Mouse (Mus musculus): ENCODE data around the gene Rere. TPM values are rescaled to one million over a fixed set of nuclear protein-coding genes. Genes with fewer than 3 reads are reported as not detected.

Rere gene
- polyA plus RNA-seq, 2 experiments: 28.5 to 43.3 TPM

DNA sequence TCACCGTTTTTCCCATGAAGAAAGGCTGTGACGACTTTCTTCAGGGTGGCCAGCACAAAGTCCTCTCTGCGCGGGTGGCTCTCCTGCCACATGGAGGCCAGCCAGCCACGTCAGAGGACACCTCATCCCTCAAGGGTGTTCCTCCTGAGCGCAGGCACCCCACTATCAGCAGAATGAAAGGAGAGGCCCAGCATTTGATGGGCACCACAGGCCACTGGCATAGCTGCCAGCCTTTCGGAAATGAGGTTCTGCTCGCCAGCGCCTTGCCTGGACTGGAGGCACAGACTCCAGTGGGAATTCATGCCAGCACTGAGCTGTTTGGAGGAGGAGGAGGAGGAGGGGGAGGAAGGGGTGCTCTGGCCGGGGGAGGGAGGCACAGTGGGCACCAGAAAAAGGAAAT lies 354.1 kb downstream of the Rere start:
- H3K4me1 ChIP-seq (ENCODE audit: control insufficient read depth, insufficient read depth, low read length): no peaks in the 10 kb centered on the region
- DNase-seq (ENCODE audit: low spot score) (no peak), ATAC-seq (ENCODE audit: low FRiP score, low read depth) (no peak)
- no peak overlapping the region for H3K9ac ChIP-seq (ENCODE audit: low read depth, low read length, severe bottlenecking)
- H3K4me3 ChIP-seq (replicated peaks; ENCODE audit: low read length): no peak overlapping the region
- H3K36me3 ChIP-seq (ENCODE audit: control insufficient read depth, insufficient read depth, low read length): no peaks in the 10 kb centered on the region
- WGBS: 86% methylated on average over 10 of the region's 10 CpGs
- H3K9me3 ChIP-seq (ENCODE audit: control insufficient read depth, low read length): no peaks in the 10 kb centered on the region
- H3K4me2 ChIP-seq (replicated peaks; ENCODE audit: low read depth, low read length, severe bottlenecking): no peak overlapping the region
- no peak overlapping the region for H3K27ac ChIP-seq (replicated peaks; ENCODE audit: low read depth, low read length)
- no peak for TF ChIP-seq POLR2A (IDR thresholded peaks at IDR 0.05; ENCODE audit: borderline replicate concordance, extremely low read depth, insufficient read depth, insufficient read length)
- H3K27me3 ChIP-seq (ENCODE audit: control insufficient read depth, insufficient read depth, low read length): no peaks in the 10 kb centered on the region

- 84% methylated on average over 6 of the region's 6 CpGs for WGBS
- no peak overlapping the region for H3K9ac ChIP-seq (ENCODE audit: low read depth, low read length, severe bottlenecking)
- H3K9me3 ChIP-seq (ENCODE audit: control insufficient read depth, low read length): no peaks in the 10 kb centered on the region
- no peak overlapping the region for H3K4me2 ChIP-seq (replicated peaks; ENCODE audit: low read depth, low read length, severe bottlenecking)
- DNase-seq (ENCODE audit: low spot score) (no peak), ATAC-seq (ENCODE audit: low FRiP score, low read depth) (no peak)
- no peak for TF ChIP-seq POLR2A (IDR thresholded peaks at IDR 0.05; ENCODE audit: borderline replicate concordance, extremely low read depth, insufficient read depth, insufficient read length)
- H3K27ac ChIP-seq (replicated peaks; ENCODE audit: low read depth, low read length): no peak overlapping the region
- H3K36me3 ChIP-seq (ENCODE audit: control insufficient read depth, insufficient read depth, low read length): no peaks in the 10 kb centered on the region
- H3K4me3 ChIP-seq (replicated peaks; ENCODE audit: low read length): no peak overlapping the region
- H3K4me1 ChIP-seq (ENCODE audit: control insufficient read depth, insufficient read depth, low read length): no peaks in the 10 kb centered on the region
- no peaks in the 10 kb centered on the region for H3K27me3 ChIP-seq (ENCODE audit: control insufficient read depth, insufficient read depth, low read length)
These were observed 355.2 kb downstream of the Rere start for GRCm38 (mm10) chr4:150636635-150637034.

- H3K36me3 ChIP-seq (ENCODE audit: control insufficient read depth, insufficient read depth, low read length): no peaks in the 10 kb centered on the region
- H3K9me3 ChIP-seq (ENCODE audit: control insufficient read depth, low read length): no peaks in the 10 kb centered on the region
- TF ChIP-seq POLR2A (IDR thresholded peaks at IDR 0.05; ENCODE audit: borderline replicate concordance, extremely low read depth, insufficient read depth, insufficient read length): no peak
- no peak overlapping the region for H3K27ac ChIP-seq (replicated peaks; ENCODE audit: low read depth, low read length)
- H3K4me1 ChIP-seq (ENCODE audit: control insufficient read depth, insufficient read depth, low read length): no peaks in the 10 kb centered on the region
- H3K4me2 ChIP-seq (replicated peaks; ENCODE audit: low read depth, low read length, severe bottlenecking): no peak overlapping the region
- no peak for ATAC-seq (ENCODE audit: low FRiP score, low read depth)
- DNase-seq (ENCODE audit: low spot score): no peak
- H3K4me3 ChIP-seq (replicated peaks; ENCODE audit: low read length): no peak overlapping the region
- WGBS: 89% methylated on average over 9 of the region's 9 CpGs
- no peaks in the 10 kb centered on the region for H3K27me3 ChIP-seq (ENCODE audit: control insufficient read depth, insufficient read depth, low read length)
- H3K9ac ChIP-seq (ENCODE audit: low read depth, low read length, severe bottlenecking): no peak overlapping the region
These were observed 362.9 kb downstream of the Rere start for GRCm38 (mm10) chr4:150644299-150644698.

DNA sequence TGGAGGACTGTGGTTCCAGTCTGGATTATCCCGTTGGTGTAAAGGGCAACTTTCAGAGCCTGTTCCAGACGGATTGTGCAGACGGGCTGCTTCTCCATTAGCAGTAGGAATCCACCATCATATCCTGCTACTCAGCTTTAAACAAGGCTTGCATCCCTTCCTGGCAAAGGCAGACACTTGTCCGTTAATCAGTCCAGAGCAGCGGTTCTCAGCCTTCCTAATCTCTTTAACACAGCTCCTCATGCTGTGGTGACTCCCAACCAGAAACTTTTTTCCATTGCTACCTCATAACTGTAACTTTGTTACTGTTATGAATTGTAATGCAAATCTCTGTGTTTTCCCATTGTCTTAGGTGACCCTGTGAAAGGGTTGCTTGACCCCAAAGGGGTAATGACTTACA lies 367.9 kb downstream of the Rere start:
- DNase-seq (ENCODE audit: low spot score) (no peak), ATAC-seq (ENCODE audit: low FRiP score, low read depth) (no peak)
- no peaks in the 10 kb centered on the region for H3K9me3 ChIP-seq (ENCODE audit: control insufficient read depth, low read length)
- WGBS: 82% methylated on average over 5 of the region's 5 CpGs
- H3K27me3 ChIP-seq (ENCODE audit: control insufficient read depth, insufficient read depth, low read length): peaks cover 15% of the 10 kb centered on the region; the same call in 1 of the 2 replicates
- no peak overlapping the region for H3K4me3 ChIP-seq (replicated peaks; ENCODE audit: low read length)
- H3K36me3 ChIP-seq (ENCODE audit: control insufficient read depth, insufficient read depth, low read length): no peaks in the 10 kb centered on the region
- no peak overlapping the region for H3K9ac ChIP-seq (ENCODE audit: low read depth, low read length, severe bottlenecking)
- no peak overlapping the region for H3K4me2 ChIP-seq (replicated peaks; ENCODE audit: low read depth, low read length, severe bottlenecking)
- TF ChIP-seq POLR2A (IDR thresholded peaks at IDR 0.05; ENCODE audit: borderline replicate concordance, extremely low read depth, insufficient read depth, insufficient read length): no peak
- H3K4me1 ChIP-seq (ENCODE audit: control insufficient read depth, insufficient read depth, low read length): no peaks in the 10 kb centered on the region
- no peak overlapping the region for H3K27ac ChIP-seq (replicated peaks; ENCODE audit: low read depth, low read length)

DNA sequence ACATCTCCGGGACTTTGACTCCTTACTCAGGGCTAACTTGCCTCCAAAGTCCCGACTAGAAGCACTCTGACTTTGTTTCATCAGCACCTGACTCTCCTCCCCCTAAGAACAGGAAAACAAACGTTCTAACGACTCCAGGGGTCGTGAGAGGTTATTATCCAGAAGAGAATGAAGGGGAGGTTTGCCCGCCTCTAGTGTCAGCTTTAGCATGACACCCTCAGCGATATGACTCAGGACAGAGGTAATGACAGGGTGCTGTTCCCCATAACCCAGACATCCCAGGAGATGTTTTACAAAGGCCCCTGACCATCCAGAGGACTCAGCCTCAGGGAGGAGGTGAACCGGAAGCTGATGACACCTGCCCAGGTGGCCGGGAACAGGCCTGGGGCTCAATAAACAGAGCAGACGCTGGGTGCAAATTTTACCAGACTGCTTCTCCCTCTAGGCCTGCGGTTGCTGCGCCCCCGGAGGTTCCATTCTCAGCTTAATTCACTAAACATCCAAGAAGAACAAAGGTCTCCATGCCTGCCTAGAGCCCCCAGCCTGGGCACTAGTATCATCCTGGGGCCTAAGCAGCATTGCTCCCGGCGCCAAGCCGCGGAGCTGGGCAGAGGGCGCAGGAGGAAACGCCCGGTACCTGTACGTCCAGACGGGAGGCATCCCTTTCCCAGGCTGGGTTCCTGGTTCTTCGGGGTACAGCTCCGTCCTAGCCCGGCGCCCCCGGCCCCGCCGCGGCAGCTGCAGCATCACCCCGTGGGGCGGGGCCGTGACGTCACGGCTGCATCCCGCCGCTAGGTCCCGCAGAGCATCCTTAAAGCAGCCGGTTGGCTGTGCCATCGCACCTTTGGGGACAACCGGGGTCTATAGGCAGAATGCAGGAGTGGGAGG lies 370.2 kb downstream of the Rere start, which contains the start of gene Slc45a1:
TSS of gene Slc45a1 (minus strand) at position 785 of the 888 bp plus-strand sequence.
- DNase-seq (ENCODE audit: low spot score): no peak
- TF ChIP-seq POLR2A (IDR thresholded peaks at IDR 0.05; ENCODE audit: borderline replicate concordance, extremely low read depth, insufficient read depth, insufficient read length): no peak
- H3K9ac ChIP-seq (ENCODE audit: low read depth, low read length, severe bottlenecking): peak within 1 kb of the TSS; percentile 6; the same call in 1 of the 2 replicates
- no peaks in the 10 kb centered on the region for H3K4me1 ChIP-seq (ENCODE audit: control insufficient read depth, insufficient read depth, low read length)
- peak within 1 kb of the TSS; percentile 22 for H3K4me3 ChIP-seq (replicated peaks; ENCODE audit: low read length)
- peaks cover 15% of the 10 kb centered on the region; the same call in 1 of the 2 replicates for H3K27me3 ChIP-seq (ENCODE audit: control insufficient read depth, insufficient read depth, low read length)
- H3K27ac ChIP-seq (replicated peaks; ENCODE audit: low read depth, low read length): no peak within 1 kb of the TSS
- no peaks in the 10 kb centered on the region for H3K9me3 ChIP-seq (ENCODE audit: control insufficient read depth, low read length)
- H3K4me2 ChIP-seq (replicated peaks; ENCODE audit: low read depth, low read length, severe bottlenecking): peak within 1 kb of the TSS; percentile 49
- ATAC-seq (ENCODE audit: low FRiP score, low read depth): no peak
- no peaks in the 10 kb centered on the region for H3K36me3 ChIP-seq (ENCODE audit: control insufficient read depth, insufficient read depth, low read length)
- 6% methylated on average over 41 of the region's 41 CpGs for WGBS
